Mouse (Mus musculus) adrenal gland (tissue): ENCODE measurements at regions not wholly inside any gene's neighbourhood (a gene's known extent, or its start where the extent isn't known, plus 50 kb on each side); places are given as distances from the start of the nearest gene placed in this dataset.
"Not testable (repeated sequence)": the region's sequence is repeated elsewhere in the genome, so short reads cannot be mapped to it uniquely, and the experiment has no call there.

Experiments
- intact Hi-C: fragments of 180-260 bp; cut with DNase I; formaldehyde crosslinking; loops from one replicate; pipeline ENCODE4 v1.15.1; 2025

DNA sequence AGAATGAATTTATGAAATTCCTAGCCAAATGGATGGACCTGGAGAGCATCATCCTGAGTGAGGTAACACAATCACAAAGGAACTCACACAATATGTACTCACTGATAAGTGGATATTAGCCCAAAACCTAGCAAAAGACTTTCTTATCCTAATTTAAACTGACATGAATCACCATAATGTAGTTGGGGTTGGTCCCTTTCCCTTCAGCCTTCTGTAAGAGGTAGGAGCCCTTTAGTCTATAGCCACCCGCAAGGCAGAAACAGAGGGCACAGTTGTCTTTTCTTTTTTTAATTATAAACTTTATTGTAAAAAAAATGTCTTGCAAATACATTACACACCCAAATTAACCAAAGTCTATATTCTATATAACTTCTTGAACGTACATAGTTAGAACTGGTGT lies 81.3 kb downstream of the Ogfrl1 start:
- intact Hi-C loops: not testable (repeated sequence)

DNA sequence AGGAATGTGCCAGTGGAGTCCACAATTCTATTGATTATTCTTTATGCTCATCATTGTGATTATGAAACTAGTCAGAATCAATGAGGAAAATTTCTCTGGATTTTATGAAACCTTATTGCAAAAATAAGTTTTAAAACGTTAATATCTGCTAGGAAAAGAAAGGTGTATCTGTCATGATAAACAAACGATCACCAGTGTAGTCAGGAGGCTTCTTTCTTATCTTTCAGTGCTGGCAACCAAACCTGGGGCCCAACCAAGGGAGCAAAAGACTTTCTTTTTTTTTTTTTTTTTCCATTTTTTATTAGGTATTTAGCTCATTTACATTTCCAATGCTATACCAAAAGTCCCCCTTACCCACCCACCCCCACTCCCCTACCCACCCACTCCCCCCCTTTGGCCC lies 82.7 kb downstream of the Ogfrl1 start:
- intact Hi-C loops: not testable (repeated sequence)

DNA sequence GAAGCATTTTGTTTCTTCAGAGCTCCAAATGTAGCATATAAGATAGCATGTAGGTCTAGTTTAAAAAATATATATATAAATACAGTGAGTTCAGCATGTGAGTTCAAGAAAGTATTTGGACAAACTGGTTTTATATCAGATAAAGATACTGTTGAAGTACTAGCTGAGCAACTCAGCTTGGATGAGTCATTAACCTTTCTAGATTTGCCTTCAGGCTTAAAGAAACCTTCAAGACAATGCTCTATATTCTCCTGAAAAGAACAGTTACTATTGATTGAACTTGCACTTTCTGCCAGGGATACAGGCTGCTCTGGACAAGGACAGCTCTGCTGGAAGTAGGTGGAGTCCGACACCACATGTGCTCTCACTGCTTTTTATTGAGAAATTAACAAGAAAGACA lies 104.9 kb downstream of the Ogfrl1 start:
- intact Hi-C loops: no loop called here

DNA sequence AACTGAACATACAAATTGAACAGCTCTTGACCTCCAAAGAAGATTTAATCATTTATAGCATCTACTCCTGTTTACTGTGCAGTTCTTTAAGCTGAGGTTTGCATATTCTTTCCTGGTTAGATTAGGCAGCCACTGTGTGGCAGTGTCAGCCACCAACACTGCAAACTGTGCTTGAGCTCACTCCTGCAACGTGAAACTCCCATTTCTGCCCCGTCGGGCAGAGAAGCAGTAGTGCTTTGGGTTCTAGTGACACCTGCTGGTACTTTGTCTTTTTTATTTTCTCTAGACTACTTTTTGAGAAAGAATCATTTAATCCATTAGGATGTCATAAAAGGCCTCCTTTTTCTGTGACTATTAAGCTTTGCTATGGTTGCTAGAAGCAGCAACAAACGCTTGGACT lies 110.8 kb downstream of the Ogfrl1 start:
- intact Hi-C loops: loop anchor here (5.0 kb wide), 1 partner anchor 114 kb away; no protein-coding TSS in a partner anchor

DNA sequence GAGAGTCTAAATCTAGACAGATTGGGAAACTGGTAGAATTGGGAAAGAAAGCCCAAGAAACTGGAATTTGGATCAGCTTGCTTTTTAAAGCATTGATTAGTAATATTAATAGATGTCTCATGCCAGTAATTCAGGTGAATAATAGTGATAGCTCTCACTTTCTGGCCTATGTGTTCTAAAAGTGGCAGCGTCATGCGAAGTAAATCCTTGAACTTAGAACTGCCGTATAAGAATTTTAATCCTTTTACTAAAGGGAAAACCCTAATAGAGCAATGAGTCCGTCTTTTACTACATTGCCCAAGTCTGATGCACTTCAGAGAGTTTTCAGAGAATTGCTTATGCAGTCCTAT lies 114.7 kb downstream of the Ogfrl1 start:
- intact Hi-C loops: no loop called here

DNA sequence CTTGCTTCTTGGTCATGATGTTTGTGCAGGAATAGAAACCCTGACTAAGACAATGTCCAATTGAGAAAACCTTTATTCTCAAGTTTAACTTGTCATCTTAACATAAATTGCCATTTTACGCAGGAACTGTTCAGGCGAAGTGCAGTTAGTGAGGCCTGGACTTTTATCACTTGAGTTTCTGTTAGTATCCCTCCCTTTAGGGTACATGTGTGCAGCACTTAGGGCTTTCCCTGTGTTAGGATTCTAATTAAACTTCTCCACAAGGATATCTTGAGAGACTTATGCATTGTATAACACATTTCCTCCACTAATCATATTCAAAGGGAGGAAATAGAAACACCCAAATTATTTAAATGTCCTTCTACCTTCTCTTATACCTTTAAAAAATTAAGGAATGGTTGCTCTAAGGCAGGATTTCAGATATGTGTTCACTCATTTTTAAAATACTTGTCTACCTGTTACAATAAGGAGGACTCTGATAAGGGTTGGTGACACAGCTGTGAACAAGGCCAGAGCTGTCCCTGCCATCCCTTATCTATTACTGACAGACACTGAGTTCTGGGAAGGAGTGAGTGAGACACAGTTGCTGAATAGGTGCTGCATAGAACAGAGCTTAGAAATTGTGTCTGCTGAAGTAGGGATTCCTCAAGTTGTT lies 115.2 kb downstream of the Ogfrl1 start:
- intact Hi-C loops: no loop called here

DNA sequence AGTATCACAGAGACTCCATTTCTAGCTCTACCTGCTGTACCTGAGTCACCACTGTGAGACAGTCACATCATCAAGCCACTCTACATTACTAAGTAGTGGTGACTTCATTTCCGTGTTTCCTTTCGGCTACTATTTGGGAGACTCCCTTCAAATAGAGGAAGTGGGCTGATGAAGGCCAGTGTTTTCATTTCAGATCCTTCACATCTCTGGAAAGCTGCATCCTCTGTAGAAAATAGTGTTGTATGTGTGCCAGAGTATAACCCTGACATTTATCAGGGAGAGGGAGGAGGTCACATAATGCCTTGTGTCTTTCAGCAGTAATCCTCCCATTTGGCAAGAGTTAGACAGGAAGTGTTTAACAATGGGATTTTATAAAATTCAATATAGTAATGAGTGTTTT lies 117.7 kb downstream of the Ogfrl1 start:
- intact Hi-C loops: no loop called here

DNA sequence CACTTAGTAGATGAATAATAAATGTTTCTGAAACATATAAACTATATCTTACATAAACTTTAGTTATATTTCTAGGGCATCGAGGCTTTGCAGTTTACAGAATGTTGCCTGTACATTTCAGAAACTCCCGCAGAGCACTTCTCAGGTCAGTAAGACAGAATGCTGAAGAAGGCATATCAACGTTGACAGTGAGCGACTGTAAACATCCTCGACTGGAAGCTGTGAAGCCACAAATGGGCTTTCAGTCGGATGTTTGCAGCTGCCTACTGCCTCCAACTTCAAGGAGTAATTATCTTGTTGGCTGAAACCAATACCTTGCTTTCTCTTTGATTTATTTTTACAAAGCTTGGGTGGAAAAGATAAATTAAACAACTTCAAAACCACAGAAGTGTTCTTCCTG lies 125.5 kb downstream of the Ogfrl1 start:
- intact Hi-C loops: no loop called here

DNA sequence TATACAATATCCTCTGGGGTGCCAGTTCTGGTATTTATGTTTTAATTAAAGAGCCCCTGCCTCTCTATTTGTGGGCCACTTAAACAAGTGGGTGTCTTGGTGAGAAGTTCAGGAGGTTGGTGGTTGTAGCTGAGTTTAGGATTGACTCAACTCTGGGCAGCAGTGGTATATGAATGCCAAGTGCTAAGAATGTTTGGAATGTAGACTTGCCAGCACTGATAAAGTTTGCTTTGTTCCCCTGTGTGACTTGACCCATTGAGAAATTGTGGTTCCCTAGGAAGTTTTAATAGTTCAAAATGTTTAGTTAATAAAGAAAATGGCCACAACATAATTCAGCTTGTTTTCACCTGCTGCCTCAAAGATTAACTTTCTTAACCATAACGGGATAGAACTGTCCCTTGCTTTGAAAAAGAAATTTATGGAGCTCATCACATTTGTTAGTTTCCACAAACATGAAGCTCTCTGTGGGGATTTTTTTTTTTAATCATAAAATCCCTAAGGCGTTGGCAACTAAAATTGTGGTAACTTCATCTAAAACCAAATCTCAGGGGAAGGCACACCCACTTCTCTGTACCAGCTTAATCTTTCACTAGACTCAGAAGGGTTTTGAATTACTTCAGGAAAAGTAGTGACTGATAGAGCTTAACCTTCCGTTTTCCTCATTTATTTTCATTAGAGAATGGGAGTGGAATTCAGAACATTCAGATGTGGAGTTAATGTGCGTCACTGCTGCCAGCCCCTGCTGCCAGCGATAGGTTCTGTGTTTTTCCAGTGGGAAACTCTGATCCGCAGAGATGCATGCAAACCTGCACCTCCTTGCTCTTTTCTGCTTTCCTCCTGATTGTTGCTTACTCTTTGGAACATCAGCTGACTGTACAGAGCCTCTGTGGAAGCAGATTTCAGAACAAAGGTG lies 126.4 kb downstream of the Ogfrl1 start:
- intact Hi-C loops: no loop called here

DNA sequence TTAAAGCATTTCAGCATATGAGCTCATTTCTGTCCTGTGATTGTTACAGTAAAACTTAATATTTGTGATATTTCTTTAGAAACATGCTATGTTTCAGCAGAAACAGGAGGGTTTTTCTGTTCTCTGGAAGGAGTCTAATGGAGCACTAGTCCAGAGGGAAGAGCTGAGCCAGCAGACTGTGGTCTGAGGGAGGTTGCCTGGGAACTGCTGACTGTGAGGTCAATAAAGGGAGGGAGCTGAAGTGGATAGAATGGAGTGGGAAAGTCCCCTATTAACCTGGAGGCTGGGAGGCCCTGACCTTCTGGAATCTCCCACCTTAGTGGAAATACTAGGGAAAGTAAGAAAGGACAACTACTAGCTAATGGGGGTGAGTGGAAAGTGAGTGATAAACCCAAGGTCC lies 129.5 kb downstream of the Ogfrl1 start:
- intact Hi-C loops: no loop called here

DNA sequence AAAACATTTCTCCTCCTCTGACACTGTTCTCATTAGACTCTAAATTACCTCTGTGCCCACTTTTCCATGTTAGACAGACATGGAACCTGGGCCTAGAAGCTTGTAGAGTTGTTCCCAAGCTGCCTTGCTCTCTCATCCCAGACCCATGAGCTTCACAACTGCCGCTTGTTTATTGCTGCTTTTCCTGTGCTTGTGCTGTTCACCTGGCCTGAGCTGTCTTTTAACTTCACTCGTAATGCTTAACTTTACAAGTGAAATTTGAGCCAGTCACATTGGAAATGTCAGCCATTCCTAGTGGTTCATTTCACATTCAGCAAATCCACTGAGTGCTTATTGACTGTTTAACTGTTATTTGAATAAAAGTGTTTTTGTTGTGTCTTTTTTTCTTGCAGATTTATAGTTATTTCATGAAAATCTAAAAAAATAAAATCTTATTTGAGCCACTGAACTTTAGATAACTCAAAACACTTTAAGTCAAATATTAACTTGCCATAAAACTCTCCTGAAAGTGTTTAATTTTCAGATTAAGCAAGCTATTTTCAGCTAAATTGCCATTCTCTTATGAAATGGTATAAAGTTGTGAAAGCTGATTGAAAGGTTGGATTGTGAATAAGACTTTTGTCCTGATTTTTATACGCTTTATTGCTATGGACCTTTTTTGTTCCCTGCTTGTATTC lies 131.9 kb downstream of the Ogfrl1 start:
- intact Hi-C loops: no loop called here

DNA sequence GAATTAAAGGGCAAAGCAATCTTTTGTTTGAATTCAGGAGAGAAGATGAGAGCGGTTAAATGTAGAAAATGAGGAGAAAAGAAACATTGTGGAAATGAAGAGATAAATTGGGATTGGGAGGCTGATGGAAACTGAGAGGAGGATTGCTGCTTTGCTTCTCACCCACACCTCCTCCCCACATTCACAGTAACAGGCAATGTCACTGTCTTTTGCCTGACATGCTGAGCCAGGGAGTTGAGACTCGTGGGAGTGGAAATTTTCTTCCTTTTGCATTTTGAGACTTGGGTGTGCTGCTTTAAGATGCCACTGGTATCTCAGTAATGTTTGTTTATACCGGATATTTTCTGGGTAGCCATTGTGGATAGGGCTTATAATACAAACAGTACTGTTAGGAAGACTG lies 133.3 kb downstream of the Ogfrl1 start:
- intact Hi-C loops: no loop called here

DNA sequence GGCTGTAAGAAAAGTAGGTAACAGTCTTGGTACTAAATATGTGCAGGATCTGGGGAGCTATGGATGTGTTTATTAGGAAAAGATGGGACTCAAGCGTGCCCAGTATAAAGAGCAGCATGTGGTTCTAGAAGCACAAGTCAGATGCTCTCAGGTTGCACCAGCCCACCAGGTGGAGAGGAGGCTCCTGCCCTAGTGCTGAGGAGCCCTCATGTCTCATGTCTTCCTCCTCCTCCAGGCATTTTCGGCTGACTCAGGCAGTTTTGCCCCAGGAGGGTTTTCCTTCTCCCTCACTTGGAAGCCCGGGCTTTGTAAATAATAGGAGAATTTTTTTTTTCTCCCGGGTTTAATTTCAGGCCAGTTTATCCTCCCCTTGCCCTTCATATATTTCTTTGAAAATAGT lies 133.8 kb downstream of the Ogfrl1 start:
- intact Hi-C loops: no loop called here

DNA sequence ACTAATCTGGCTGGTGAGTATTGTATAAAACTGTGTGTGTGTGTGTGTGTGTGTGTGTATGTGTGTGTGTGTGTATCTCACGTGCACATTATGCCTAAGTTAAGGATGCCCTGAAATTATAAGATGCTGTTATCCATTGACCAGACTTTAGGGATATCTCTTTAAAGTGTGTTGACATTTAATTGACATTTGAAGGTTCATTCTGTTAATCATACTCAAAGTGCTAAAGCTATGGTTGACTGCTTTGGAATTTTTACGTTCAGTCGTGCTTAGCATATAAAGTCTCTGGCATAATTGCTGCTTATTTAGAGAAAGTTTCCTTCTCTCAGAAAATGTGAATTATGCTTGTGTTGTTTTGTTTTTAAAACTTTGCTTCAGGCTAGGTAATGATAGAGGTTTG lies 135.9 kb downstream of the Ogfrl1 start:
- intact Hi-C loops: no loop called here

DNA sequence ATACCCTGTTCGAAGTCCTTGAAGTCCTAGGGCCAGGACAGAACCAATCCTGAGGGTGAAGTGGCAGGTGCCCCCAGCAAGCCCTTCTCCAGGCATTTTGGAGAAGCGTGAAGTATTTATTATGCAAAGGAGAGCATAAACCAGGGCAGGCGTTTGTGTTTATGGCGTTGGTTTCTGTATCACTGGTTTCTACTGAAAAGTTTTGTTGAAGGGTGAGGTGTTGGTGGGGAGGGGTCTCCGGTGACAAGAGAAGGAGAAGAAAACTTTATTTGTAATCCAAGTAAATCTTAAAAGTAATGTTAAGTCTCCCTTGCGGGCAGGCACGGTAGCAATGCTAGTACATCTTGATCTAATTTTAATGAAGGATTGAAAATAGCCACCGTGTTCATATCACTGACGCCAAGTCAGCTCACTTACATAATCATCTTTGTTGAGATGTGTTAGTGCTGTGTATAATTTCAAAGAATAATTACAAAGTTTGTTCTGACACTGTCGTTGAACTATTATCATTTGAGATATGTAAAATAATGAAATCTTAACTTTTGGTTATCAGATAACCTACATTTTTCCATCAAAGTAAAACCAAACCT lies 140.2 kb downstream of the Ogfrl1 start:
- intact Hi-C loops: no loop called here

DNA sequence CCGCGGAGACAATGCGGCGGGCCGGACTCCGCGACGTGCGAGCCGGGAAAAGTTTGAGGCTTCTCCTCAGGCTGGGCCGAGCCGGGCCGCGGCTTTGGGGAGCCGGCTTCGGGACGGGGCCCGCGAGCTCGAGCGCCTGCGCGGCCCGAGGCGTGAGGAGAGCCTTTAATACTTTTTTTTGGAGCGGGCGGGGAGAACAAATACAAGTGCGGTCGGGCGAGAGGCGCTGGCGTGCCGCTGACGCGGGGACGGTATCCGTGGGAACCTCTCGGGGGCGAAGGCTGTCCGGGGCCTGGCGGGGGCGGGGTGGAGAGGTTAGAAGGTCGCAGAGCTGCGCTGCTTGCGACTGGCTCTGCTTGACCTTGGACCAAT lies 141.0 kb downstream of the Ogfrl1 start:
- intact Hi-C loops: no loop called here

DNA sequence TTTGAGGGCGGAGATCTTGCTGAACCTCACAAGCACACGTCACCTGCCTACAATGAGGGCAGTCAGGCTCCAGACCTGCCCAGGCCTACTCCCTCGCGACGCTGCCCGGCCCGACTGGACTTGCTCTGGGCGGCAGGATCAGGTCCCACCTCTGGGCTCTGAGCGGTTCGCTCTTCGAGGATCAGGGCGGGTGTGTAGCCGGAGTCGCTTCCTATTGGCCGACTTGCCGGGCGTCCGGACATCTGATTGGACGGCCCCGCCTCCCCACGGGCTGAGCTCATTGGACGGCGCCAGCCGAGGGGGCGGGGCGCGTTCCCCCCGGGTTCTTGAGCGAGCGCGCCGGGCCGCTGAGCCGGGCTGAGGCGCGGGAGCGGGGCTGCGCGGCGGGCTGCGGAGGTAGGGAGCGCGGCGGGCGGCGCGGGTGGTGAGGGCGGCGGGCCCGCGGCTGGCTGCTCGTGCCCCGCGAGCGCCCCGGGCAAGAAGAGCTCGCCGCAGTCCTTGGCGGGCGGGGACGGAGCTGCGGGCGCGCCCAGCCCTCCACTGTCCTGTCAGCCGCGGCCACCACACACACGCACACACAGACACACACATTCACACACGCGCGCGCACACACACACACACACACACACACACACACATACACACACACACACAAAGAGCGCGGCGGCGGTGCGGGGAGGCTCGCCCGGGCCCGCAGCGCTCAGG lies 141.5 kb downstream of the Ogfrl1 start:
- intact Hi-C loops: no loop called here

DNA sequence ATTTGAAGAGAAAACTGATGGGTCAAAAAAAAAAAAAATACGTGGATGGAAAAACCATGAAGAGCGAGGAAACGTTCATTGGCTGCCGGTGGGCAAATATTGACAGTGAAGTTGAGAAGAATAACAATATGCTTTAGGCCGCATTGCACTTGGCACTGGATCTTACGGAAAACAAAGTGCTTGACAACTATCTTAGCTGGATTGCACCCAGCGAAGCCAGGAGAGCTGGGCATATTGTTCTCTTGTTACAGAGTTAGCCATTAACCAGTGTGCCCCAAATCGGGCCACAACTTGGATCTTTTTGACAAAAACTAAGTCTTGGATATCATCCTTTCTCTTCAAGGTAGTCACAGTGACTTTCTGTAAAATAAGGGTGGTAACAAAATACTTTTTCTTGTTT lies 143.3 kb downstream of the Ogfrl1 start:
- intact Hi-C loops: no loop called here

DNA sequence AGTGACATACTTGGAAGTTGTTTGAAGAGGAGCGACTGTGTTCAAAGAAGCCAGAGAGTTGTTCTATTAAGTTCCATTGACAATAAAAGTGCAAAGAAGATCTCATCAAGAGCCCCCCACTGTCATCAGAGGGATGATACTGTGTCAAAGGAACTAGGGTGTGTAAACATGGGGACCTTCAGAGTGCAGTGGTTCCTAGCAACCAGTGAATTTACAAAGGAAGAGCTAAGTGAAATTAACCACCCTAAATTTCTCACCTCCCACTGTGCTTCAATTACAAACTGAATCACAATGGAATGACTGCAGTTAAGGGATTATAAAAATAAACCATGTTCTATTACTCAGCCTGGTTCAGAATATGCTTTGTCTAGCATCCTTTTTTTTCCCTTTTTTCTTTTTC lies 129.5 kb upstream of the 4933415F23Rik start:
- intact Hi-C loops: no loop called here

DNA sequence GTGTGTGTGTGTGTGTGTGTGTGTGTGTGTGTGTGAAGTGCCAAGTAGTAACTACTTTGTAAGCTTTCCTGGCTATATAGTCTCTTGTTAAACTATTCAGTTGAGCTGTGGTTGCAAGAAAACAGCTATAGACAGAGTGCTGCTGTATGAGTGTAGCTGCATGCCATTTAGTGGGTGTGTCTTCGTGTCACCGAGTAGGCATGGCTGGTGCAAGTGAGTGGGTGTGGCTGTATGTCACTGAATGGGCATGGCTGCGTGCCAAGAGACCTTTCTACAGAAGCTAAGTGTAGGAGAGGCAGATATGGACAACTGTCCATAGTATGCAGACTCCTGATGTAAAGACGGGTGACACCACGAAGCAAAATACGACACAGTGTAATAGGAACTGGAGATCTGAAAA lies 126.4 kb upstream of the 4933415F23Rik start:
- intact Hi-C loops: no loop called here

DNA sequence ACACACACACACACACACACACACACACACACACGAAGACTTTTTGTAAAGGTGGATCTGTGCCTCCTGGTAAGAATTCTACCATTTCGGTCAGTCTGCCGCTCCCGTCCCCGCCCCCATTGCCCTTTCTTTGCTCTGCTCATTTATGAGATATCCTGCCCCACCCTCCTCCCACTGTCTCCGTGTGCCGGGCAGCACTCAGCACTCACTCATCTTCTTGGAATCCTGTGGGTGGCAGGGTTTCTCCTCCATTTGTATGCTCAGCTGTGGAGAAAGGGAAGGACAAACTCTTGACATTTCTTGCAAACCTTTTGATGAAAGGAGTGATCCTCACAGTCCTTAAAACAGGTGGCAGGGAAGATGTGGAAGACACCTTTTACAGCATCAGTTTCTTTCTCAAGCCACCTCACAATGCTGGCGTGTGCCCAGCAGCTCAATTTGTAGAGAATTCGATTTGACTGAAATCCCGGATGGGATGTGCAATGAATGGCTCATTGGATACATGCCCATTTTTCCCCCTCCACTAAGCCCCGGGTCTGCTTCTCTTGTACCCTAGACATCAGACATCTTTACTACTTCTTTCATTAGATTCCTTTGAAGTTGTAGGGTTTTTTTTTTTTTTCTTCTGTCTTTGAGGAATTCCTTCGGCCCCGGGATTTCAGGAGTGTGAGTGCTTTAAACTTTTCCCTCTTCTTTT lies 112.6 kb upstream of the 4933415F23Rik start:
- intact Hi-C loops: no loop called here
